Mouse (Mus musculus) heart, adult 11 months (tissue): ENCODE results near the gene Flrt2.

Experiments
- DNase-seq: peaks from one replicate; pipeline ENCODE4 v3.0.0; 2022

Flrt2 gene

GRCm38 (mm10) chr12:95738031-95738430 is 46.0 kb downstream of the Flrt2 start:
- DNase-seq = peak; percentile 92

GRCm38 (mm10) chr12:95738491-95739135 is 46.6 kb downstream of the Flrt2 start:
- DNase-seq = no peak

- peak; percentile 74 for DNase-seq
These were observed 47.7 kb downstream of the Flrt2 start for GRCm38 (mm10) chr12:95739739-95740138.

- DNase-seq = peak; percentile 91
These were observed 49.3 kb downstream of the Flrt2 start for GRCm38 (mm10) chr12:95741296-95741695.

GRCm38 (mm10) chr12:95744307-95744706 is 52.3 kb downstream of the Flrt2 start:
- peak; percentile 84 for DNase-seq

- peak; percentile 92 for DNase-seq
These were observed 55.0 kb downstream of the Flrt2 start for GRCm38 (mm10) chr12:95746856-95747579.

GRCm38 (mm10) chr12:95748760-95749159 is 56.7 kb downstream of the Flrt2 start:
- no peak for DNase-seq

GRCm38 (mm10) chr12:95749248-95749647 is 57.2 kb downstream of the Flrt2 start:
- DNase-seq = no peak

GRCm38 (mm10) chr12:95759212-95759746 is 67.3 kb downstream of the Flrt2 start:
- DNase-seq = no peak

GRCm38 (mm10) chr12:95765255-95765654 is 73.2 kb downstream of the Flrt2 start:
- no peak for DNase-seq

GRCm38 (mm10) chr12:95769041-95769440 is 77.0 kb downstream of the Flrt2 start:
- no peak for DNase-seq

- no peak for DNase-seq
These were observed 78.2 kb downstream of the Flrt2 start for GRCm38 (mm10) chr12:95770251-95770650.

- no peak for DNase-seq
These were observed 98.1 kb downstream of the Flrt2 start for GRCm38 (mm10) chr12:95790146-95790545.

- DNase-seq = no peak
These were observed 124.6 kb downstream of the Flrt2 start for GRCm38 (mm10) chr12:95816660-95817059.
